Mouse (Mus musculus): ENCODE measurements at regions not wholly inside any gene's neighbourhood (a gene's known extent, or its start where the extent isn't known, plus 50 kb on each side); places are given as distances from the start of the nearest gene placed in this dataset.

DNA sequence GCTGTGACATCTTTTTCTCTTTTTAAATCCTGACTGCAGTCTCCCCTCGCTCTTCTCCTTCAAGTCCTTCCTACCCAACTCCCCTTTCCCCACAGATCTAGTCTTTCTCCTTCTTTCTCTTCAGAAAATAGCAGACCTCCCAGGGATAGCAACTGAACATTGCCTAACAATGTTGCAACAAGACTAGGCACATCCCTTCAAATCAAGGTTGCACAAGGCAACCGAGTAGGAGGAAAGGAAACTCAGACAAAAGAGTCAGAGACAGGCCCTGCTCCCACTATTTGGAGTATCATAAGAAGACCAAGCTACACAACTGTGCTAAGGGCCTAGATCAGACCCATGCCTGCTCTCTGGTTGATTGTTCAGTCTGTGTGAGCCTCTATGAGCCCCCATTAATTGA lies 66.9 kb upstream of the Zmat1 start:
- no peak for TF ChIP-seq CTCF (IDR thresholded peaks at IDR 0.05; ENCODE audit: borderline replicate concordance, insufficient read depth, low read length)
- TF ChIP-seq POLR2A (IDR thresholded peaks at IDR 0.05; ENCODE audit: low read depth, low read length), result no peak

All from embryonic fibroblast, embryonic 13.5 days (primary cell).